Mouse (Mus musculus) CH12.LX (cell line): ENCODE results near the gene Fam151b.

Experiments used
- CHD2 ChIP-seq: IDR thresholded peaks from 2 replicates; pipeline ENCODE4 v1.6.1; 2011; ENCODE audit warnings: low read length, improper control_type of control experiment
- CTCF ChIP-seq, 2 experiments: IDR thresholded peaks in 1 of 2; conservative IDR thresholded peaks in 1 of 2; 2 replicates each; pipeline ENCODE4 v1.5.1; 2011 to 2012; ENCODE audit warnings: low read depth in 2 of 2, low read length in 2 of 2, improper control_type of control experiment in 1 of 2, inconsistent platforms in 1 of 2, mild to moderate bottlenecking in 1 of 2, moderate library complexity in 1 of 2
- E2F4 ChIP-seq: IDR thresholded peaks from 2 replicates; pipeline ENCODE4 v1.6.1; 2011; ENCODE audit warnings: low read depth, low read length, improper control_type of control experiment; ENCODE audit not compliant: insufficient replicate concordance
- EP300 ChIP-seq: IDR thresholded peaks from 2 replicates; pipeline ENCODE4 v1.6.1; 2011; ENCODE audit warnings: low read length, improper control_type of control experiment
- HCFC1 ChIP-seq: IDR thresholded peaks from 2 replicates; pipeline ENCODE4 v1.6.1; 2012; ENCODE audit warnings: low read depth, mild to moderate bottlenecking, inconsistent platforms, low read length, improper control_type of control experiment
- JUND ChIP-seq: conservative IDR thresholded peaks from 2 replicates; pipeline ENCODE4 v1.6.1; 2011; ENCODE audit warnings: low read depth, low read length, improper control_type of control experiment
- POLR2A ChIP-seq: IDR thresholded peaks from 2 replicates; pipeline ENCODE4 v1.6.1; 2011; ENCODE audit warnings: low read depth, mild to moderate bottlenecking, improper control_type of control experiment, low read length
- RCOR1 ChIP-seq: conservative IDR thresholded peaks from 2 replicates; pipeline ENCODE4 v1.6.1; 2012; ENCODE audit warnings: low read depth, mild to moderate bottlenecking, inconsistent platforms, low read length, improper control_type of control experiment
- SMC3 ChIP-seq: IDR thresholded peaks from 2 replicates; pipeline ENCODE4 v1.6.1; 2011; ENCODE audit warnings: low read depth, low read length, improper control_type of control experiment
- TBP ChIP-seq: conservative IDR thresholded peaks from 2 replicates; pipeline ENCODE4 v1.6.1; 2011; ENCODE audit warnings: low read depth, low read length, improper control_type of control experiment
- TCF12 ChIP-seq: IDR thresholded peaks from 2 replicates; pipeline ENCODE4 v1.6.1; 2014; ENCODE audit warnings: low read depth, mild to moderate bottlenecking, inconsistent platforms, low read length, improper control_type of control experiment

GRCm38 (mm10) chr13:92464698-92465097 lies 19.1 kb downstream of the Fam151b start:
- no peak for TF ChIP-seq CTCF (conservative IDR thresholded peaks at IDR 0.05 in 1 of 2, IDR thresholded peaks at IDR 0.05 in 1 of 2; ENCODE audit: low read depth in 2 of 2, low read length in 2 of 2)
- no peak for TF ChIP-seq TCF12
- no peak for TF ChIP-seq SMC3
- no peak for TF ChIP-seq E2F4
- no peak for TF ChIP-seq RCOR1
- no peak for TF ChIP-seq EP300
- TF ChIP-seq CHD2, result no peak
- no peak for TF ChIP-seq JUND
- no peak for TF ChIP-seq POLR2A
- no peak for TF ChIP-seq TBP
- TF ChIP-seq HCFC1, result no peak
